Mouse (Mus musculus): ENCODE measurements around the gene Lurap1l. TPM values are rescaled to one million over a fixed set of nuclear protein-coding genes. Genes with fewer than 3 reads are reported as not detected.

The Lurap1l gene
- polyA plus RNA-seq, 1 experiment from 2014 or later = 9.0 TPM

Small RNA genes within 50 kb of the gene (microRNA-seq; reads per million reads assigned to microRNA genes)
- gene Gm27452 = not detected

Other genes with a start within 250 kb of the Lurap1l start
- gene Tyrp1, start 76.5 kb upstream of the Lurap1l start, polyA plus RNA-seq (2015; fragmentation: Nextera tagmentation; extraction: Ambion mirVana) = 0.48 and 0.50 TPM in 2 replicates

Measured in midbrain, embryonic 16.5 days (tissue).